Mouse (Mus musculus): ENCODE data around the gene Sytl2. TPM values are rescaled to one million over a fixed set of nuclear protein-coding genes. Genes with fewer than 3 reads are reported as not detected.

Sytl2 gene
- polyA plus RNA-seq, 1 experiment = 0.06 TPM

DNA sequence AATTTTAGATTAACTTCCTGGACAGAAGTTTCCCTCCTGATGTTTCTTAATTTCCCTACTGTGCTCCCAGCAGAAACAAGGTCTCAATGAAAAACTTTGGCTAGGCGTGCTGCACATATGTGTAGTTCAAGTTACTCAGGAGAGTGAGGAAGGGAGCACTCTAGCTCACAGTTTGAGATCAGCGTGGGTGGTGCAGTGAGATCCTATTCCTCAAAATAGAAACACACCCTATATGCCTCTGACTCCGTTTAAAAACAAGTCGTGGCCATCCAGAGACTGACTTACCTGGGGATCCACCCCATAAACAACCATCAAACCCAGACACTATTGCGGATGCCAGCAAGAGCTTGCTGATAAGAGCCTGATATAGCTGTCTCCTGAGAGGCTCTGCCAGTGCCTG, 47.0 kb downstream of the Sytl2 start:
- TF ChIP-seq TAL1 (IDR thresholded peaks at IDR 0.05; ENCODE audit: low read length) (no peak), GATA1 (IDR thresholded peaks at IDR 0.05; ENCODE audit: low read length) (no peak)
- no peak overlapping the region for H3K4me3 ChIP-seq (replicated peaks)
- H3K27me3 ChIP-seq (ENCODE audit: control insufficient read depth) = no peaks in the 10 kb centered on the region
- no peaks in the 10 kb centered on the region for H3K4me1 ChIP-seq (ENCODE audit: control insufficient read depth)
- H3K9me3 ChIP-seq (ENCODE audit: control insufficient read depth, low read length) = no peaks in the 10 kb centered on the region
- H3K36me3 ChIP-seq (ENCODE audit: control insufficient read depth) = no peaks in the 10 kb centered on the region

DNA sequence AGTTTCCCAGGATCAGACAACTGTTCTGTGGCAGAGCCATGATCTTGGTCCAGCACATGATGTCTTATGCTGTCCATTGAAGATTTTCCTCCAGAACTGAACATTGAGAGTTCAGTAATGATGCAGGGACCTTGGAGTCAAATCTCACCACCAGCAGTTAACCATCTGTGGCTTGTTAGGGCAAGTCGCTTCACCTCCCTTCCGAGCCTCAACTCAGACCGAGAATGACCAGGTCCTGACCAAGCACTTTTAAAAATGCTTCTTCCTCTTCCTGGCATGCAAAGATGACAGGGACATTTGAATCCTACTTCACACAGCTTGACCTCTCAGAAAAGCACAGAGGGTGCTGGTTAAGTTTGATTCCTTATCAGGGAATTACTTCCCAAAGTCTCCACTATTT, 50.1 kb downstream of the Sytl2 start:
- Histone ChIP-seq H3K27me3 (ENCODE audit: control insufficient read depth) (no peaks in the 10 kb centered on the region), H3K4me3 (replicated peaks) (no peak overlapping the region), H3K4me1 (ENCODE audit: control insufficient read depth) (no peaks in the 10 kb centered on the region), H3K9me3 (ENCODE audit: control insufficient read depth, low read length) (no peaks in the 10 kb centered on the region), H3K36me3 (ENCODE audit: control insufficient read depth) (no peaks in the 10 kb centered on the region)
- no peak for TF ChIP-seq TAL1 (IDR thresholded peaks at IDR 0.05; ENCODE audit: low read length)

DNA sequence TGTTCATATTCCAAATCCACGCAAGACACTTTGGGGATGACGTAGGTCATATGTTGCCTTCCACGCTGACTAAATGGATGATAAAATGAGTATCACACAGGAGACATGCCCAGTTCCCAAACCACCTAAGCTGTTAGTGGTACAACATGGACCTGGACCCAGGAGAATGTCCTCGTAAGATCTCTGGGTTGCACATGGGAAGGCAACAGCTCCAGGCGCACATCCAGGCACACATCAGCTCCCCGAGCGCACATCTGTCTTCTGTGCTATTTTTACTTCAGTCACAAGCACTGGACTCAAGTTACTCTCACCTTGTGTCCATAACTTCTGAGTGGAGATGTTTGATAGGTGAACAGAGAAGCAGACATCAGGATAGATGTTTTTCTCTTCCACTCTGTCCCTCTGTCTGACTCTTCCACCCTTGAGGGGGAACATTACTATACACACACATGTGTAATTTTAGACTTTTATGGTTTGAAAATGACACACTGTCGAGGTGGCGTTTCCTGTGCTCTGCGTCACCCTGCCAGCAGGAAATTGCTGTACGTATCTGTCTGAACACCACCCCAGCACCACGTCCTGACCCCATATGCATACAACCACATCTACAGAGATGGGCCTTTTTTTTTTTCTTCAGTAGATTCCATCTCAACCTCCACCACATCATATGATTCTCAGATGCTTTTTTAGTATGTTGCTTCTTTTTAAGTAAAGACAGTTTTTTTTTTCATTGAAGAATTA, 51.6 kb downstream of the Sytl2 start:
- Histone ChIP-seq H3K27me3 (ENCODE audit: control insufficient read depth) (no peaks in the 10 kb centered on the region), H3K4me3 (replicated peaks) (no peak overlapping the region), H3K9me3 (ENCODE audit: control insufficient read depth, low read length) (no peaks in the 10 kb centered on the region), H3K36me3 (ENCODE audit: control insufficient read depth) (no peaks in the 10 kb centered on the region), H3K4me1 (ENCODE audit: control insufficient read depth) (no peaks in the 10 kb centered on the region)
- TF ChIP-seq GATA1 (IDR thresholded peaks at IDR 0.05; ENCODE audit: low read length) = no peak
- no peak for TF ChIP-seq TAL1 (IDR thresholded peaks at IDR 0.05; ENCODE audit: low read length)

DNA sequence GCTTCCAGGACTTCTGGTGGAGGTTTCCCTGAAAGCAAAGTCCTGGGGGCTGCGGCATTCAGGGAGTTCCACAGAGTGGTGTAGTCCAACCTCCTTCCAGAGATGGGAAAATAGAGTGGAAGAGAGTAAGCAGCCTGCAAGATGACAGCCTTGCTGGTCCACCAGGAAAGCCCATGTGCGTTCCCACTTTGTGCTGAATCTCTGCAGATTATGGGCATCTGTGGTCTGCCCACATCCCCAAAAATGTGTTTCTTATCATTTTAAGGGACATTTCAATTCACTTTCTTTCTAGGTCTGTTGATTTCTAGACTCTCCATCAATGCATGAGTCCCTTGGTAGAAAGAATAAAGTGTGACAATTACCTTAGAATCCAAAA, 52.2 kb downstream of the Sytl2 start:
- H3K27me3 ChIP-seq (ENCODE audit: control insufficient read depth) = no peaks in the 10 kb centered on the region
- H3K4me3 ChIP-seq (replicated peaks) = no peak overlapping the region
- no peaks in the 10 kb centered on the region for H3K4me1 ChIP-seq (ENCODE audit: control insufficient read depth)
- no peaks in the 10 kb centered on the region for H3K36me3 ChIP-seq (ENCODE audit: control insufficient read depth)
- no peaks in the 10 kb centered on the region for H3K9me3 ChIP-seq (ENCODE audit: control insufficient read depth, low read length)
- TF ChIP-seq GATA1 (IDR thresholded peaks at IDR 0.05; ENCODE audit: low read length) (no peak), TAL1 (IDR thresholded peaks at IDR 0.05; ENCODE audit: low read length) (no peak)

DNA sequence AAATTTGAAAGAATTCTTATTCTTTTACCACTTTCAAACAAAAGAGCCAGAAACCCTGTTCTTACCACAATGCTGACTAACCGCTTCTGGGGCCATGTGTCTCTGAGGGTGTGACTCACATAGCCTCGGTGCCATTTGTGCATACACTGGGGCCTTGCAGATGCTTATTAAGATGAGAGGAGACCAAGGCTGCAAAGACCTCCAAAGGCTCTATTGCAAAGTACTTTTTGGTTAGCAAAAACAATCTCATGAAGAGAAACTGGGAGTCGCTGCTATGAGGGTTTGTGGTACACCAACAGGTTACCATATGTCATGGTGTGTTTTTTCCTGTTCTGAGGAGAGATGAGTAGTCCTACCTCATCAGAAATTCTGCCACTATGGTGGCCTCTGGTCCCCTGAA, 53.4 kb downstream of the Sytl2 start:
- Histone ChIP-seq H3K4me3 (replicated peaks) (no peak overlapping the region), H3K4me1 (ENCODE audit: control insufficient read depth) (no peaks in the 10 kb centered on the region), H3K36me3 (ENCODE audit: control insufficient read depth) (no peaks in the 10 kb centered on the region), H3K27me3 (ENCODE audit: control insufficient read depth) (no peaks in the 10 kb centered on the region), H3K9me3 (ENCODE audit: control insufficient read depth, low read length) (no peaks in the 10 kb centered on the region)
- no peak for TF ChIP-seq TAL1 (IDR thresholded peaks at IDR 0.05; ENCODE audit: low read length)
- TF ChIP-seq GATA1 (IDR thresholded peaks at IDR 0.05; ENCODE audit: low read length) = no peak

DNA sequence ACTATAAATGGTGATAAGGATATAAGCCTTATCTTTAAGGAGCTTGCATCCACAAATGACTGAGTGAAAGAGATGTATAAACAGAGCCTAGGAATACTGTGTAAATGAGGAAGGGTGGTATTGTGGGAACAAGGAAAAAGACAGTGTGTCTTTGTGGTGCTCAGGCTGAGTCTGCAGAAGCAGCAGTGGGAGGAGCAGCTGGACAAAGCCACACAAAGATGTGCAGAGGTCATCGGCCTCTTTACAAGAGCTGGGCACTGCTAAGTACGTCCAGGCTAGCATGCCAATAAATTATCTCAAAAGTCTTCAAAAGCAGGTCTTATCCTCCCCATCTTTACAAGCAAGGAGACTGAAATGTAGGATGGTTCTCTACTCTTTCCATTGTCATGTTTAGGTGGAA, 53.9 kb downstream of the Sytl2 start:
- no peak for TF ChIP-seq TAL1 (IDR thresholded peaks at IDR 0.05; ENCODE audit: low read length)
- no peak for TF ChIP-seq GATA1 (IDR thresholded peaks at IDR 0.05; ENCODE audit: low read length)
- H3K9me3 ChIP-seq (ENCODE audit: control insufficient read depth, low read length) = no peaks in the 10 kb centered on the region
- no peaks in the 10 kb centered on the region for H3K27me3 ChIP-seq (ENCODE audit: control insufficient read depth)
- no peaks in the 10 kb centered on the region for H3K4me1 ChIP-seq (ENCODE audit: control insufficient read depth)
- H3K36me3 ChIP-seq (ENCODE audit: control insufficient read depth) = no peaks in the 10 kb centered on the region
- no peak overlapping the region for H3K4me3 ChIP-seq (replicated peaks)

DNA sequence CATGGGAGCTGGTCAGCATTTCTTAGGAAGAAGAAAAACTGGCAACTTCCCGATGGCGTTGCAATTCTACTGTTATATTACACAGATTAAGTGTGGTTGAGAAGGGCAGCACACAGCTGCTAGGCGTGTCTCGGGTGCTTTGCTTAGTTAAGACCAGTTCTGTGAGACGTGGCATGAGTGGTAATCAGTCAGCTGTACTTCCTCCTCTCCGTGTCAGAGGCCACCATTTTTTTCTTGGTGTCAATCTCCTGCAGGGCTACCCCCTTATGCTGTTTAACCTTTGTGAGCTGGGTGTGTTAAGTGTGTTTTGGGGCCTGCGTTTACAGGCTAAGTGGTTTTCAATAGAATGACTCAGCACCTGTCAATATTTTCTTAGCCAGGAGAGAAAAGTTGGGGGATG, 60.7 kb downstream of the Sytl2 start:
- Histone ChIP-seq H3K36me3 (ENCODE audit: control insufficient read depth) (no peaks in the 10 kb centered on the region), H3K9me3 (ENCODE audit: control insufficient read depth, low read length) (no peaks in the 10 kb centered on the region), H3K4me3 (replicated peaks) (no peak overlapping the region), H3K27me3 (ENCODE audit: control insufficient read depth) (no peaks in the 10 kb centered on the region), H3K4me1 (ENCODE audit: control insufficient read depth) (no peaks in the 10 kb centered on the region)
- TF ChIP-seq TAL1 (IDR thresholded peaks at IDR 0.05; ENCODE audit: low read length) (no peak), GATA1 (IDR thresholded peaks at IDR 0.05; ENCODE audit: low read length) (no peak)

DNA sequence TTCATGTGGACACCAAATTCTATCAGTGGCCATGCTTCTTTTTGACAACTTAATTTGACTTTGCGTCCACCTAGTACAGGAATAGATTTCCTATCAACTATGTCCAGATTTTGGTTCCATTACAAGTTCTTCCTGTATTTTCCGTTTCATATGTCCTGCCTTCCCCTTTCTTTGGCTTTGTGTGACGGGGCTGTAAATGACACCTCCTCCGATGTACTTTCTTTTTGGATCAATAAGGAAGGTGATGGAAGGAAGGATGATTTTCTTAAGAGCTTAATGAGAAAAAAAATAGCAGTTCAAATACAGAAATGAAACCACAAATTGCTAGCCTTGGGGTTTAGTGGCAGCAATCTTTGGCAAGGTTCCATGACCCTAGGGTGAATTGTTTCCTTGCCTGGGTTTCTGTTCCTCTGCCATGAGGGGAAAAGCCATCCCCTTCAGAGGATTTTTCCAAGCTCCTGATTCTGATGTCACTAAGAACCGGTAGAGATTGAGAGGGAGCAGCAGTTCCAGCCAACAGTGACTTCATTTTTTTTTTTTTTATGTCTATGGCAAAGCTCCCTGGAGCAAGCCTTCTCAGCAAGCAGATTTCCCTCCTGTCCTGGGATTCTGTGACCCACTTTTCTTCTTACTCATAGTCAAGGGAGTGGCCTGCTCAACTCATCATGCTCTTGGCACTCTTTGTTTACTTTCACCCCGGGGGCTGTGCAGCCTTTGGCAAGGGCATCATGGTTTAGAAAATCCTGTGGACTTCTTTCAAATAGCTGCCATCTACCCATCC, 68.2 kb downstream of the Sytl2 start:
- no peaks in the 10 kb centered on the region for H3K36me3 ChIP-seq (ENCODE audit: control insufficient read depth)
- no peak overlapping the region for H3K4me3 ChIP-seq (replicated peaks)
- no peaks in the 10 kb centered on the region for H3K4me1 ChIP-seq (ENCODE audit: control insufficient read depth)
- no peak for TF ChIP-seq GATA1 (IDR thresholded peaks at IDR 0.05; ENCODE audit: low read length)
- TF ChIP-seq TAL1 (IDR thresholded peaks at IDR 0.05; ENCODE audit: low read length) = no peak
- H3K27me3 ChIP-seq (ENCODE audit: control insufficient read depth) = no peaks in the 10 kb centered on the region
- no peaks in the 10 kb centered on the region for H3K9me3 ChIP-seq (ENCODE audit: control insufficient read depth, low read length)

DNA sequence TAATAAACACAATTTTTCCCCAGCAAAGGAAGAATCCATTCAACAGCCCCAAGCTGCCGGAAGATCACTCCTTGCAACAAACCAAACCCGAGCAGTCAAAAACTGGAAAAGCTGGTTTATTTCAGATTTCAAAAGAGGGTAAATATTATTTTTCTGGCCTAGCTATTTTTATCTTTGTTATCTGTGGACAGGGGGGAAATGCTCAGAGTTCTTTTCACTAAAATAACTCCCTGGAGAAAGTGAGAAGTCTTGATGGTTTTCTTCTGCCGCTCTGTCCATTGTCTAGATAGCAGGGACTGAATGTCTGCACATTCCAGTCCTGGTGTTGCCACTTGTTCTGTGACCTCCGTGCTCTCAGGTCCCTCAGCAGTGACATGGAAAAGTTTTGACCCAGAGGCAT, 70.8 kb downstream of the Sytl2 start:
- H3K36me3 ChIP-seq (ENCODE audit: control insufficient read depth) = no peaks in the 10 kb centered on the region
- TF ChIP-seq TAL1 (IDR thresholded peaks at IDR 0.05; ENCODE audit: low read length) (no peak), GATA1 (IDR thresholded peaks at IDR 0.05; ENCODE audit: low read length) (no peak)
- H3K9me3 ChIP-seq (ENCODE audit: control insufficient read depth, low read length) = no peaks in the 10 kb centered on the region
- no peaks in the 10 kb centered on the region for H3K4me1 ChIP-seq (ENCODE audit: control insufficient read depth)
- H3K27me3 ChIP-seq (ENCODE audit: control insufficient read depth) = no peaks in the 10 kb centered on the region
- H3K4me3 ChIP-seq (replicated peaks) = no peak overlapping the region
